Mouse (Mus musculus) ovary, adult 2 months (tissue): ENCODE measurements around the gene Olfr1183. TPM values are rescaled to one million over a fixed set of nuclear protein-coding genes. Genes with fewer than 3 reads are reported as not detected.

Experiments
- polyA plus RNA-seq: library from polyadenylated mRNA; depleted of rRNA; stranded (reverse); fragments of >200 nt; gene quantifications from 2 replicates; pipeline ENCODE4 v1.2.3, GENCODE M21; 2012; rRNA removed

The Olfr1183 gene
- polyA plus RNA-seq = not detected in 2 replicates

GRCm38 (mm10) chr2:88454567-88454966, at the start of gene Olfr1183:
Olfr1183 (plus strand) TSS chr2:88454867.

GRCm38 (mm10) chr2:88406353-88406752, 48.3 kb upstream of the Olfr1183 start, which contains the start of gene Olfr1179:
Olfr1179 (minus strand) TSS chr2:88406453.

GRCm38 (mm10) chr2:88419051-88419450, 35.6 kb upstream of the Olfr1183 start, which contains the start of gene Olfr1180:
Olfr1180 (minus strand) TSS chr2:88419151.

GRCm38 (mm10) chr2:88426071-88426470, 28.6 kb upstream of the Olfr1183 start, which contains the start of gene Olfr1181:
Olfr1181 (minus strand) TSS chr2:88426171.

GRCm38 (mm10) chr2:88449031-88449430, 5.6 kb upstream of the Olfr1183 start, which contains the start of gene Gm13757:
Gm13757 (minus strand) TSS chr2:88449131.

GRCm38 (mm10) chr2:88483298-88483697, 28.6 kb downstream of the Olfr1183 start, which contains the start of gene Olfr1184:
Olfr1184 (plus strand) TSS chr2:88483598.

GRCm38 (mm10) chr2:88493020-88493419, 38.4 kb downstream of the Olfr1183 start, which contains the start of gene Olfr1185-ps1:
Olfr1185-ps1 (plus strand) TSS chr2:88493320.

GRCm38 (mm10) chr2:88518251-88518650, 63.6 kb downstream of the Olfr1183 start, which contains the start of gene Olfr1186:
Olfr1186 (plus strand) TSS chr2:88518551.

Other genes starting within 250 kb of the Olfr1183 start
- not detected in 2 replicates for gene Olfr1170, start 226.5 kb upstream of the Olfr1183 start, polyA plus RNA-seq
- gene Olfr1173, start 175.0 kb upstream of the Olfr1183 start, polyA plus RNA-seq = not detected in 2 replicates
- gene Olfr1174-ps, start 139.7 kb upstream of the Olfr1183 start, polyA plus RNA-seq = not detected in 2 replicates
- gene Olfr1175-ps, start 127.7 kb upstream of the Olfr1183 start, polyA plus RNA-seq = not detected in 2 replicates
- not detected in 2 replicates for gene Olfr1176, start 118.1 kb upstream of the Olfr1183 start, polyA plus RNA-seq
- not detected in 2 replicates for gene Olfr1177-ps, start 108.4 kb upstream of the Olfr1183 start, polyA plus RNA-seq
- not detected in 2 replicates for gene Olfr1178, start 67.8 kb upstream of the Olfr1183 start, polyA plus RNA-seq
- not detected in 2 replicates for gene Olfr1179, start 48.4 kb upstream of the Olfr1183 start, polyA plus RNA-seq
- gene Olfr1180, start 35.7 kb upstream of the Olfr1183 start, polyA plus RNA-seq = not detected in 2 replicates
- not detected in 2 replicates for gene Olfr1181, start 28.7 kb upstream of the Olfr1183 start, polyA plus RNA-seq
- gene Gm13757, start 5.7 kb upstream of the Olfr1183 start, polyA plus RNA-seq = not detected in 2 replicates
- gene Olfr1184, start 28.7 kb downstream of the Olfr1183 start, polyA plus RNA-seq = not detected in 2 replicates
- not detected in 2 replicates for gene Olfr1185-ps1, start 38.5 kb downstream of the Olfr1183 start, polyA plus RNA-seq
- not detected in 2 replicates for gene Olfr1186, start 63.7 kb downstream of the Olfr1183 start, polyA plus RNA-seq
- not detected in 2 replicates for gene Olfr1188, start 102.1 kb downstream of the Olfr1183 start, polyA plus RNA-seq
- gene Olfr1189, start 131.6 kb downstream of the Olfr1183 start, polyA plus RNA-seq = not detected in 2 replicates
- gene Olfr1191-ps1, start 185.7 kb downstream of the Olfr1183 start, polyA plus RNA-seq = not detected in 2 replicates
- gene Olfr1192-ps1, start 193.6 kb downstream of the Olfr1183 start, polyA plus RNA-seq = not detected in 2 replicates
- gene Olfr1193, start 220.8 kb downstream of the Olfr1183 start, polyA plus RNA-seq = not detected in 2 replicates
- not detected in 2 replicates for gene Olfr1195, start 234.3 kb downstream of the Olfr1183 start, polyA plus RNA-seq
- gene Olfr1196, start 249.7 kb downstream of the Olfr1183 start, polyA plus RNA-seq = not detected in 2 replicates